Mouse (Mus musculus): ENCODE data around the gene Notch2.

- TF ChIP-seq USF1 (IDR thresholded peaks at IDR 0.05; ENCODE audit: low read depth): no peak
- no peak for TF ChIP-seq CTCF (IDR thresholded peaks at IDR 0.05; ENCODE audit: control insufficient read depth, insufficient read depth, insufficient read length)
Measured at GRCm38 (mm10) chr3:98054334-98055007, 41.1 kb downstream of the Notch2 start.
